Mouse (Mus musculus) retina, postnatal 1 day (tissue): ENCODE data around the gene Dock8.

Experiments
- DNase-seq: peaks from one replicate; pipeline ENCODE4 v3.0.0-alpha.2; 2012

Dock8 gene

GRCm38 (mm10) chr19:24999201-24999886 lies at the start of gene Dock8:
Dock8 (plus strand) TSS chr19:24999534.
- DNase-seq: peak; percentile 63

- DNase-seq: peak; percentile 64
Observed at GRCm38 (mm10) chr19:24958531-24958930, 40.8 kb upstream of the Dock8 start.

- DNase-seq: peak; percentile 99
Observed at GRCm38 (mm10) chr19:24961172-24961962, 38.0 kb upstream of the Dock8 start, which contains the start of gene Cbwd1. Cbwd1 (minus strand) TSS chr19:24961610.

- no peak for DNase-seq
Observed at GRCm38 (mm10) chr19:24966203-24966602, 33.1 kb upstream of the Dock8 start.

- no peak for DNase-seq
Observed at GRCm38 (mm10) chr19:24966941-24967340, 32.4 kb upstream of the Dock8 start.

- no peak for DNase-seq
Observed at GRCm38 (mm10) chr19:24971307-24971706, 28.0 kb upstream of the Dock8 start.

- no peak for DNase-seq
Observed at GRCm38 (mm10) chr19:24972701-24973390, 26.5 kb upstream of the Dock8 start.

GRCm38 (mm10) chr19:24977991-24978390 lies 21.3 kb upstream of the Dock8 start:
- no peak for DNase-seq

GRCm38 (mm10) chr19:24978852-24979842 lies 20.2 kb upstream of the Dock8 start:
- DNase-seq: no peak

GRCm38 (mm10) chr19:24981294-24981693 lies 18.0 kb upstream of the Dock8 start:
- peak; percentile 86 for DNase-seq

- no peak for DNase-seq
Observed at GRCm38 (mm10) chr19:24983050-24983449, 16.3 kb upstream of the Dock8 start.

- DNase-seq: no peak
Observed at GRCm38 (mm10) chr19:24983857-24984498, 15.4 kb upstream of the Dock8 start.

GRCm38 (mm10) chr19:24985045-24985444 lies 14.3 kb upstream of the Dock8 start:
- no peak for DNase-seq

- DNase-seq: no peak
Observed at GRCm38 (mm10) chr19:24987355-24987754, 12.0 kb upstream of the Dock8 start.

GRCm38 (mm10) chr19:24988831-24989230 lies 10.5 kb upstream of the Dock8 start:
- DNase-seq: no peak

- peak; percentile 5 for DNase-seq
Observed at GRCm38 (mm10) chr19:24990138-24990822, 9.1 kb upstream of the Dock8 start.

- DNase-seq: no peak
Observed at GRCm38 (mm10) chr19:24993526-24993925, 5.8 kb upstream of the Dock8 start.

GRCm38 (mm10) chr19:24994900-24995299 lies 4.4 kb upstream of the Dock8 start:
- DNase-seq: peak; percentile 14

GRCm38 (mm10) chr19:24996815-24997704 lies 2.3 kb upstream of the Dock8 start:
- DNase-seq: no peak

- DNase-seq: no peak
Observed at GRCm38 (mm10) chr19:24998561-24998960, 773 bp upstream of the Dock8 start.
